Mouse (Mus musculus) bone marrow, adult 2 months (tissue): Measurements from ENCODE around the gene Dnase1l2.

Source experiments
- CTCF ChIP-seq: fragments of 200-500 bp; IDR thresholded peaks from 2 replicates; pipeline ENCODE4 v1.5.1; 2011; ENCODE audit warnings: low read length, control low read depth; ENCODE audit not compliant: control insufficient read depth, insufficient read depth
- POLR2A ChIP-seq: fragments of 200-500 bp; IDR thresholded peaks from 2 replicates; pipeline ENCODE4 v1.6.1; 2011; ENCODE audit warnings: low read depth, mild to moderate bottlenecking, control low read depth, low read length, borderline replicate concordance; ENCODE audit not compliant: control insufficient read depth

DNA sequence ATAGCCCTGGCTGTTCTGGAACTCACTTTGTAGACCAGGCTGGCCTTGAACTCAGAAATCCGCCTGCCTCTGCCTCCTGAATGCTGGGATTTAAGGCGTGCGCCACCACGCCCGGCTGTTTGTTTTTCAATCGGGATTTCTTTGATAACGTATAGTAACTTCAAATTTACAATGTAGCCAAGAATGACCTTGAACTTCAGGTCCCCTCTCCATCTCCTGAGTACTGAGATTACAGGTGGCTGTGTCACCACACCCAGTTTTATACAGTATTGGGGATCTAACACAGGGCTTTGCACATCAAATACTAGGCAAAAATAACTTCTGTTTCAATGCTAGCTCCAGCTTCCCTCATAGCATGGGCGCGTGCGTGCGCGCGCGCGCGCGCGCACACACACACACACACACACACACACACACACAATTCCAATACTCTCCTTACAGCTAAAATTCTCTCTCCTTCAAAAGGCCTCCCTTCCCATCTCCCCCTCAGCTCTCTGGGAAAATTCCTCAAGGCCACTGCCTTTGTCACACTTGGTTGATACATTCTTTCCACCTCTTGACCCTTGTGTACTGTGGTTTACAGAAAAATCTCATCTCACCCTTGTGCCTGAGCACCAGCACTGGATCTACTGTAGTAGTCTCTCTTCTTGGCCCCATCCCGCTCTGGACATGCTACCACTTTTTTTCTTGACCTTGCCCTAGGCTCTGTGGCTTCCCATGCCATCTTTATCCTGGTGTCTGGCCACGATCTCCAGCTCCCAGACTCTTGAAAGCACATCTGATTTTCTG lies 38.3 kb upstream of the Dnase1l2 start:
- TF ChIP-seq CTCF = no peak
- TF ChIP-seq POLR2A = no peak
